Mouse (Mus musculus) kidney, embryonic 14.5 days (tissue): ENCODE results near the gene Tmem251. TPM values are rescaled to one million over a fixed set of nuclear protein-coding genes. Genes with fewer than 3 reads are reported as not detected.
A peak's percentile ranks its signal among the peaks of the same experiment; 100 is the strongest.

Experiments
- ATAC-seq: fragments of 200-750 bp; cut with Nextera tagmentation; 2 replicates; pipeline ENCODE4 v1.8.0; 2017; ENCODE audit warnings: moderate number of reproducible peaks, mild to moderate bottlenecking, moderate TSS enrichment, moderate library complexity; ENCODE audit not compliant: low FRiP score, low TSS enrichment
- H3K27ac ChIP-seq: fragments of 300-500 bp; sonication (generic); 2 replicates; pipeline ENCODE4 v1.5.1; 2014; ENCODE audit warnings: low read depth, mild to moderate bottlenecking, low read length, moderate library complexity, mixed read lengths
- H3K27me3 ChIP-seq: fragments of 300-500 bp; sonication (generic); 2 replicates; pipeline ENCODE4 v1.6.1; 2014; ENCODE audit warnings: mild to moderate bottlenecking, low read length; ENCODE audit not compliant: control insufficient read depth, insufficient read depth
- H3K36me3 ChIP-seq: fragments of 300-500 bp; sonication (generic); 2 replicates; pipeline ENCODE4 v1.6.1; 2014; ENCODE audit warnings: low read length, mixed read lengths; ENCODE audit not compliant: control insufficient read depth, insufficient read depth
- H3K4me1 ChIP-seq: fragments of 300-500 bp; sonication (generic); 2 replicates; pipeline ENCODE4 v1.6.1; 2014; ENCODE audit warnings: low read length, mixed read lengths; ENCODE audit not compliant: control insufficient read depth, insufficient read depth
- H3K4me2 ChIP-seq: fragments of 300-500 bp; sonication (generic); replicated peaks from 2 replicates; pipeline ENCODE4 v1.6.1; 2014; ENCODE audit warnings: low read depth, mild to moderate bottlenecking, low read length
- H3K4me3 ChIP-seq: fragments of 300-500 bp; sonication (generic); 2 replicates; pipeline ENCODE4 v1.5.1; 2014; ENCODE audit warnings: mild to moderate bottlenecking, low read length
- H3K9ac ChIP-seq: fragments of 300-500 bp; sonication (generic); 2 replicates; pipeline ENCODE4 v1.6.1; 2014; ENCODE audit warnings: low read depth, mild to moderate bottlenecking, low read length, moderate library complexity
- H3K9me3 ChIP-seq: fragments of 300-500 bp; sonication (generic); 2 replicates; pipeline ENCODE4 v1.6.1; 2016; ENCODE audit warnings: low read length; ENCODE audit not compliant: control insufficient read depth
- WGBS: fragments of 180-500 bp; shearing (Covaris S2); extraction: QIAGEN DNeasy Blood & Tissue Kit; methylation state at CpG from one replicate; pipeline ENCODE4 v1.1.7; 2014; 5-methylcytosine and 5-hydroxymethylcytosine counted together
- polyA plus RNA-seq: library from polyadenylated mRNA; unstranded; fragments of >200 nt; fragmentation: Nextera tagmentation; extraction: Ambion mirVana; gene quantifications from 2 replicates; pipeline ENCODE4 v1.2.1, GENCODE M21; 2014

Gene Tmem251
- polyA plus RNA-seq, 1 experiment from 2014 or later, result 12.1 TPM

GRCm38 (mm10) chr12:102702356-102703110, 41.0 kb upstream of the Tmem251 start:
- no peak overlapping the region; the same call in 1 of the 2 replicates for H3K9ac ChIP-seq
- peaks cover 39% of the 10 kb centered on the region for H3K4me1 ChIP-seq
- no peaks in the 10 kb centered on the region for H3K9me3 ChIP-seq
- 0 out of 2 replicates have a peak overlapping the region, but pooled peaks have one; percentile 44 for H3K27ac ChIP-seq
- no peaks in the 10 kb centered on the region for H3K36me3 ChIP-seq
- 5% methylated on average over 15 of the region's 15 CpGs for whole genome bisulfite sequencing
- peak overlapping the region; percentile 93 for H3K4me2 ChIP-seq
- H3K4me3 ChIP-seq, result peak overlapping the region; percentile 25
- ATAC-seq, result no peak
- no peaks in the 10 kb centered on the region for H3K27me3 ChIP-seq

- Histone ChIP-seq H3K27ac (no peak overlapping the region), H3K4me3 (peak overlapping the region; percentile 76)
Observed at GRCm38 (mm10) chr12:102703111-102703412, 40.5 kb upstream of the Tmem251 start.

GRCm38 (mm10) chr12:102703441-102703840, 40.1 kb upstream of the Tmem251 start:
- no peak overlapping the region for H3K27ac ChIP-seq
- peak overlapping the region; percentile 76 for H3K4me3 ChIP-seq
- H3K9ac ChIP-seq, result peak overlapping the region; percentile 48; the same call in 1 of the 2 replicates

More at GRCm38 (mm10) chr12:102703111-102703412, 40.5 kb upstream of the Tmem251 start:
- H3K27me3 ChIP-seq, result no peaks in the 10 kb centered on the region
- no peaks in the 10 kb centered on the region for H3K36me3 ChIP-seq
- peak overlapping the region; percentile 93 for H3K4me2 ChIP-seq
- peaks cover 34% of the 10 kb centered on the region for H3K4me1 ChIP-seq
- peak overlapping the region; percentile 48; the same call in 1 of the 2 replicates for H3K9ac ChIP-seq
- 9% methylated on average over 4 of the region's 4 CpGs for WGBS
- H3K9me3 ChIP-seq, result no peaks in the 10 kb centered on the region
- no peak for ATAC-seq

GRCm38 (mm10) chr12:102703921-102704408, 39.6 kb upstream of the Tmem251 start:
- peaks cover 27% of the 10 kb centered on the region for H3K4me1 ChIP-seq
- no peaks in the 10 kb centered on the region for H3K36me3 ChIP-seq
- H3K9me3 ChIP-seq, result no peaks in the 10 kb centered on the region
- H3K27ac ChIP-seq, result no peak overlapping the region
- H3K4me2 ChIP-seq, result peak overlapping the region; percentile 93
- H3K27me3 ChIP-seq, result no peaks in the 10 kb centered on the region
- ATAC-seq, result no peak
- H3K9ac ChIP-seq, result peak overlapping the region; percentile 85
- peak overlapping the region; percentile 76 for H3K4me3 ChIP-seq
- WGBS, result 6% methylated on average over 16 of the region's 17 CpGs

More at GRCm38 (mm10) chr12:102703441-102703840, 40.1 kb upstream of the Tmem251 start:
- no peaks in the 10 kb centered on the region for H3K36me3 ChIP-seq
- peaks cover 30% of the 10 kb centered on the region for H3K4me1 ChIP-seq
- peak overlapping the region; percentile 93 for H3K4me2 ChIP-seq
- no peak for ATAC-seq
- H3K9me3 ChIP-seq, result no peaks in the 10 kb centered on the region
- 47% methylated on average over 6 of the region's 6 CpGs for WGBS
- H3K27me3 ChIP-seq, result no peaks in the 10 kb centered on the region

GRCm38 (mm10) chr12:102704457-102705198, 38.9 kb upstream of the Tmem251 start, which contains the start of gene Itpk1:
Itpk1 (minus strand) TSS chr12:102704930.
- peaks cover 25% of the 10 kb centered on the region for H3K4me1 ChIP-seq
- no peaks in the 10 kb centered on the region for H3K27me3 ChIP-seq
- ATAC-seq, result peak; percentile 90
- peak within 1 kb of the TSS; percentile 93 for H3K4me2 ChIP-seq
- peak within 1 kb of the TSS; percentile 85 for H3K9ac ChIP-seq
- WGBS, result under 1% methylated on average over 92 of the region's 105 CpGs
- H3K27ac ChIP-seq, result peak within 1 kb of the TSS; percentile 69
- peak within 1 kb of the TSS; percentile 76 for H3K4me3 ChIP-seq
- no peaks in the 10 kb centered on the region for H3K36me3 ChIP-seq
- no peaks in the 10 kb centered on the region for H3K9me3 ChIP-seq

GRCm38 (mm10) chr12:102705216-102705871, 38.2 kb upstream of the Tmem251 start:
- Histone ChIP-seq H3K4me3 (peak overlapping the region; percentile 76), H3K4me1 (peaks cover 25% of the 10 kb centered on the region), H3K9ac (peak overlapping the region; percentile 85), H3K4me2 (peak overlapping the region; percentile 93), H3K27ac (peak overlapping the region; percentile 69), H3K27me3 (no peaks in the 10 kb centered on the region), H3K36me3 (no peaks in the 10 kb centered on the region), H3K9me3 (no peaks in the 10 kb centered on the region)
- 2% methylated on average over 45 of the region's 45 CpGs for WGBS
- ATAC-seq, result peak; percentile 75

- WGBS, result 53% methylated on average over 6 of the region's 6 CpGs
- no peaks in the 10 kb centered on the region for H3K27me3 ChIP-seq
- no peaks in the 10 kb centered on the region for H3K9me3 ChIP-seq
- H3K27ac ChIP-seq, result no peak overlapping the region
- H3K9ac ChIP-seq, result 0 out of 2 replicates have a peak overlapping the region, but pooled peaks have one; percentile 23
- peaks cover 25% of the 10 kb centered on the region for H3K4me1 ChIP-seq
- H3K36me3 ChIP-seq, result no peaks in the 10 kb centered on the region
- no peak for ATAC-seq
- H3K4me2 ChIP-seq, result peak overlapping the region; percentile 93
- no peak overlapping the region for H3K4me3 ChIP-seq
Observed at GRCm38 (mm10) chr12:102705906-102706640, 37.5 kb upstream of the Tmem251 start.

- no peaks in the 10 kb centered on the region for H3K27me3 ChIP-seq
- no peaks in the 10 kb centered on the region for H3K9me3 ChIP-seq
- H3K4me1 ChIP-seq, result peaks cover 25% of the 10 kb centered on the region
- no peak overlapping the region for H3K4me2 ChIP-seq
- H3K9ac ChIP-seq, result no peak overlapping the region
- H3K36me3 ChIP-seq, result no peaks in the 10 kb centered on the region
- H3K27ac ChIP-seq, result no peak overlapping the region
- no peak for ATAC-seq
- H3K4me3 ChIP-seq, result no peak overlapping the region
- 80% methylated on average over 10 of the region's 10 CpGs for WGBS
Observed at GRCm38 (mm10) chr12:102706833-102707463, 36.6 kb upstream of the Tmem251 start.
